Mouse (Mus musculus): ENCODE data around the gene Tnfaip8l3.
"Not testable (repeated sequence)": the region's sequence is repeated elsewhere in the genome, so short reads cannot be mapped to it uniquely, and the experiment has no call there.

Tnfaip8l3 gene

DNA sequence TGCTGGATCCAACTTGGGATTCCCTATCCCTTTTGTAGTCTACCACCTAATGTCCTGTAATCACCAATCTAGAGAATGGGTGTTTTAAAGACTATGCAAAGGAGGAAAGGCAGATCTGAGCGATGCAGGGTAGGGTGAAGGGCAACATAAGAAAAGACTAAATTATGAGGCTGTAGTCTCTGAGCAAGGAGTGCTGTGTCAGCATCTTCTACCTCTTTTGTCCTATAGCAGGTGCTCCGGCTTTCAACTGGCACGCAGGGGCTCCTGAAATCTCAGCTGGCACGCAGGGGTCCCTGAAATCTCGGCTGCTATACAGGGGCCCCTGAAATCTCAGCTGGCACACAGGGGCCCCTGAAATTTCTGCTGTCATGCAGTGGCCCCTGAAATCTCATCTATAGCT lies 33.5 kb downstream of the Tnfaip8l3 start:
- POLR2A ChIA-PET = interaction anchor here in 2 of 4 experiments (0.7 kb wide), 2 partner anchors 17 to 225 kb away, joined by 3 to 4 read pairs; no protein-coding TSS in a partner anchor
- CTCF ChIA-PET = no interaction called here

DNA sequence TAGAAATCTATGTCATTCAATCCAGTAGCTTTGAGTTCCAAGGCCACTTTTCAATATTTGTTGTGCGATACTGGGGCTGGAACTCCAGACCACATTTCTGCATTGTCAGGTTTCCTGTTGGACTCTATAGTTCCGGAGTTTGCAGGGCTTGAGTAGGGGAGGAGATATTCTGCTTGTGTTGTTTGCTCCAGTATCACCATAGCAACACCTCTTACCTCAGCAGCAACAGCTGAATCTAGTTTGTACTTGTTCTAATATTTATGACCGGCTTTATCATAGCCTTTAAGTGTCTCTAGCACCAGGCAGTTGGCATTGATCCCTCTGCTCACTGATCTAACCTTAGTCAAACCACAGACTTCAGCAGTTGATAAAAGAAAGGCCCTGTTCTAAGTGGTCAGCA lies 45.4 kb downstream of the Tnfaip8l3 start:
- CTCF ChIA-PET = interaction anchor here in 1 of 4 experiments (0.5 kb wide), 1 partner anchor 820 kb away, joined by 4 read pairs; no protein-coding TSS in a partner anchor
- POLR2A ChIA-PET = no interaction called here

DNA sequence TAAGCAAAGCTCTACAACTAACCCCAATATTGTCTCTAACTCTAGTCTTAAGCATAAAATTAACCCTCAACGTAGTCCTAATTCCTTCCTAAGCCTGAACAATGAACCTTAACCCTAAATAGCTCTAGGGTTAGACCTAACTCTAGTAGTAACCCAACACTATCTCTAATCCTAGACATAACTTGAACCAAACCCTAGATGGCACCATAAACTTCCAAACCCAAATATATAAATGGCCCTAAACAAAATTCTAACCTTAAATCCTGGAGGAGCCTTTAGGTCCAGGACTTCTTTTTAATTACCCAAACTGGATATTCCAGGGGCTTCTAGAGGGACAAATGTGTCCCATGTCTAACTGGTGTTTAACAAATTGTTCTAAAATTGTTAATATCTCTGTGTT lies 73.7 kb downstream of the Tnfaip8l3 start:
- CTCF ChIA-PET = interaction anchor here in 1 of 4 experiments (0.5 kb wide), 1 partner anchor 200 kb away, joined by 3 read pairs; no protein-coding TSS in a partner anchor
- POLR2A ChIA-PET = no interaction called here

DNA sequence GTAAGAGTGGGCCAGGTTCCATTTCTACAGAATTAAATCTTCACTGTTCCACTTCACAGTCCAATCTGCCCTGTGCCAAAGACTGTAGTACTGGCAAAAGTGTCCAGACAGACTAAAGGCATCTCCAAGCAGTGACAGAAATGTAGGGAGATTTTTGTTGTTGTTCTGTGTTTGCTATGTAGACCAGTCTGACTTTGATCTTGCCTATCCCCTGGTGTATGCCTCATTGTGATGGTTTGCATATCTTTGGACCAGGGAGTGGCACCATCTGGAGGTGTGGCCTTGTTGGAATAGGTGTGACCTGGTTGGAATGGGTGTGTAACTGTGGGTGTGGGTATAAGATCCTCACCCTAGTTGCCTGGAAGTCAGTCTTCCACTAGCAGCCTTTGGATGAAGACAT lies 75.6 kb downstream of the Tnfaip8l3 start:
- CTCF ChIA-PET, POLR2A ChIA-PET: not testable (repeated sequence)

DNA sequence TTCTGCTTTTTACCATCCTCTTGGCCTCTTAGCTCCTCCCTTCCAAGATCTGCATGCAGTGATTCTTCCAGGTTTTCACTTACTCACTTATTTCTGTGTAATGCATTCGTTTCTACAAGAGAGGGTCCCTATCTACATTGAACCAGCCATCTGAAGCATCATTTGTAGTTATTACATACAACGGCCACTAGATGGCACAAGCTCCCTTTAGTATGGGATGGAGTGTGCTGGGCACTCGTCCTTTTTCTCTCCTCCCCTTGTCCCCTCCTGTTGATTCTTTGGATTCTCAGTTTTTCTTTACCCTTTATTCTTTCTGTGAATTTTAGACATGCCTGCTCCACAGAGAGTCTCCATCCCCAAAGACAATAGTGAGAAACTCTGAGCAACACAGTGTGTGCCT lies 77.3 kb downstream of the Tnfaip8l3 start:
- ChIA-PET CTCF (interaction anchor here in 3 of 4 experiments (0.6 to 2.2 kb wide), 7 partner anchors 16 to 346 kb away, joined by 3 to 13 read pairs (median 3); partner anchors contain the start of gene Elmod1 (in 1 of the 3)), POLR2A (no interaction called here)

DNA sequence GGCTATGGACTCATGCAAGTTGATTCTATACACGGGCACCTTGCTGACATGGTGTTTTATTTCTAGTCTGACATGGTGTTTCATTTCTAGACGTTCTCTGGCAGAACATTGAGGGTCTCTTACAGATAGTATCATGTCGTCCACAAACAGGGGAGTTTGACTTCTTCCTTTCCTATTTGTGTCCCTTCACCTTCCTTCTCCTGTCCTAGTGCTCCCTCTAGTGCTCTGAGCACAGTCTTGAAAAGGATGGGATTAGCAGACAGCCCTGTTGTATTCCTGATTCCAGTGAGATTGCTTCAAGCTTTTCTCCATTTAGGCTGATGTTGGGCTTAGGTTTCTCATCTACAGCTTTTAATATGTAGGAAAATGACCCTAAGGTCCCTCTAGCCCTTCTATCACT lies 81.2 kb downstream of the Tnfaip8l3 start:
- ChIA-PET POLR2A (no interaction called here), CTCF (interaction anchor here in 2 of 4 experiments (0.6 kb wide), 2 partner anchors 99 to 641 kb away, joined by 3 read pairs; no protein-coding TSS in a partner anchor)

DNA sequence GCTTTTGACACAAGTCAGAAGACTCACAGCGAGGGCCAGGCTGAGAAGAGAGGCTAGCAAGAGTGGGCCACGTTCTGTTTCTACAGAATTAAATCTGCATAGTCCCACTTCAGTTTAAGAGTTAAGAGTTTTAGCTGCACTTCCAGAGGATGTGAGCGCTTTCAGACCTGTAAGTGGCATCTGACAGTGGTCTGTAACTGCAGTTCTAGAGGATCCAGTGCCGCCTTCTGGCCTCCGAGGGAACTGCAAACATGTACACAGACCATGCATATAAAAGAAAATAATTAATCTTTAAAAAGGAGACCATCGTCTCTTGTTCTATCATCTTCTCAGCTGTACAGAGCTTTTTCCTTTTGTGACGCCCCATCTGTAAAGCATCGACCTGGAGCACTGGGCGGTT lies 83.3 kb downstream of the Tnfaip8l3 start:
- POLR2A ChIA-PET = no interaction called here
- CTCF ChIA-PET = interaction anchor here in 2 of 4 experiments (0.7 to 1.2 kb wide), 5 partner anchors 10 to 160 kb away, joined by 3 to 5 read pairs (median 3); partner anchors contain the start of gene Elmod1 (in 1 of the 2)

DNA sequence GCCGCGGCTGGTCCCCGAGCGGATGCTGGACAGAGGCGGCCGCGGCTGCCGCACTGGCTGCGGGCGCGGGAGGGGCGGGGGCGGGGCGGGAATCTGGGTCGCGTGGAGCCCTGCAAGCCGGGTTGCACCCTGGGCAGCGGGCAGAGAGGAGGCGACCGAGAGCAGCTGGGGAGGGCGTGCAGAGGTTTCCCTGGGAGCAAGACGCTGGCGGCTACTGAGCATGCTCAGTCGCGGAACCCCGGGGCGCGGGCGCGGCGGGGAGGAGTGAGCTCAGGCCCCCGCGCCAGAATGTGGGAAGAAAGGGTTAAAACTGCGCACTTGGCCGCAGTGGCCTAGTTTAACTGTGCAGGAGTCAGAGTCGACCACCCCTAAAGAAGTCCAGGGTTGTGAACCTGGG lies 93.1 kb downstream of the Tnfaip8l3 start, which contains the start of gene Elmod1:
Elmod1 (minus strand) TSS at position 180 of the 397 bp plus-strand sequence.
- CTCF ChIA-PET = interaction anchor here in 2 of 4 experiments (0.5 to 1.6 kb wide), 9 partner anchors 10 to 1071 kb away, joined by 3 to 7 read pairs (median 3); partner anchors contain the start of gene Sln (in 1 of the 2)
- POLR2A ChIA-PET = no interaction called here

DNA sequence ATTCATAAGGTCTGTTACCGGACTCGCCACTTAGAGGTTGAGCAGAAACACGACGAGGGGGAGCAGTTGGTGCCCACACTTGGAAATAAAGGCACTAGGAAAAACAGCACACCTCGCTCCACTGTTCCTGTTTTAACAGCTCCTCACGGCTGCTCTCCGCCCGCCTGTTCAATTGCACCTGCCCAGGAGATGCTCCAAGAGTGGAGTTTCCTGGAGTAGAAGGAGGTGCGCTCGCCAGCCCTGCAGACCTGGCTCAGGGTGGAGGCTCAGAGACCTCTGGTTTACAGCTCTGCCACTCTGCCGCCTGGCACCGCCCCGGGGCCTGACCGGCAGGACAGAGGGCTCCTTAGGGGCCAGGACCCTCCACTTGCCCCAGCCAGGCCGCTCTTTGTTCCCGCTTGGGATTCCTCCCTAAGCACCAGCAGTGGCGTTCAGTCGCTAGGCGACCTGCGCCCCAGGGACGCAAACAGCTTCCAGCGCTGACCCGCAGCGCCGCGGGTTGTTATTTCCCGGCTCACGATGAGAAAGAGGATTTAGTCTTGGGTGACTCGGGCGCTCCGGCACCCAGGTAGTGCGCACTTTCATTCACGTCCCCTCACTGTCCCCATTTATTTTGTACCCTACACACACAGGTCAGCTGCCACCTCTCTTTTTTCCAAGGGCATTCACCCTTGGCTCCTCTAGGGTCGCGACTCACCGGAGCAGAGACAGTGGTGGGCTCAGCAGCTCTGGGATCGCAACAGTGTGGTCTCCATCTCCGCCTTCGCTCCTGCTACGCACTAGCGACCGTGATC lies 93.7 kb downstream of the Tnfaip8l3 start:
- ChIA-PET CTCF (interaction anchor here (0.5 to 1.6 kb wide), 11 partner anchors 10 to 1072 kb away, joined by 3 to 8 read pairs (median 3); partner anchors contain the start of genes Acat1 (in 1 of the 4) and Sln (in 1 of the 4)), POLR2A (interaction anchor here in 2 of 4 experiments (0.6 to 0.9 kb wide), 3 partner anchors 93 to 202 kb away, joined by 3 to 5 read pairs (median 3); no protein-coding TSS in a partner anchor)

DNA sequence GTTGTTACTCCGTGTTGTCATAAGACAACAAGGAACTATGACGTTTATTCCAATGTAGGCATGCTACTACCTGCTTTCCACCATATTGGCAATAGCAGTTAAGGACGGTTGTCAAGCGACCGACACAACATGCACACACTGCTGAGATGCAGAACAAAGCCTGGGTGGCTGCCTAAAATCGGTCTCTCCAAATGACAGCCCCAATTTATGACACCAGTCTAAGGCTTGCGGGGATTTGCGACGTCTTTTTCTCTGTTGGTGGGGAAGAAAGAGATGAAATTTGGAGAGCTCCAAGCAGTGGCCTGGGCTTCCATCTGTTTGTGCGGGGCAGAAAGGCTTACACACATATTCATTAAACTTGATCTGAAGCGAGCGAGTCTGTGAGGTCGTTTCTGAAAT lies 94.3 kb downstream of the Tnfaip8l3 start:
- ChIA-PET POLR2A (interaction anchor here in 1 of 4 experiments (0.6 to 0.9 kb wide), 2 partner anchors 93 to 202 kb away, joined by 3 read pairs; no protein-coding TSS in a partner anchor), CTCF (interaction anchor here (0.5 to 1.6 kb wide), 7 partner anchors 11 to 364 kb away, joined by 3 to 8 read pairs (median 4); partner anchors contain the start of genes Acat1 (in 1 of the 4) and Sln (in 1 of the 4))
